14 mouse cellular contexts compared by ENCODE assay signal in the genomic region with DNA sequence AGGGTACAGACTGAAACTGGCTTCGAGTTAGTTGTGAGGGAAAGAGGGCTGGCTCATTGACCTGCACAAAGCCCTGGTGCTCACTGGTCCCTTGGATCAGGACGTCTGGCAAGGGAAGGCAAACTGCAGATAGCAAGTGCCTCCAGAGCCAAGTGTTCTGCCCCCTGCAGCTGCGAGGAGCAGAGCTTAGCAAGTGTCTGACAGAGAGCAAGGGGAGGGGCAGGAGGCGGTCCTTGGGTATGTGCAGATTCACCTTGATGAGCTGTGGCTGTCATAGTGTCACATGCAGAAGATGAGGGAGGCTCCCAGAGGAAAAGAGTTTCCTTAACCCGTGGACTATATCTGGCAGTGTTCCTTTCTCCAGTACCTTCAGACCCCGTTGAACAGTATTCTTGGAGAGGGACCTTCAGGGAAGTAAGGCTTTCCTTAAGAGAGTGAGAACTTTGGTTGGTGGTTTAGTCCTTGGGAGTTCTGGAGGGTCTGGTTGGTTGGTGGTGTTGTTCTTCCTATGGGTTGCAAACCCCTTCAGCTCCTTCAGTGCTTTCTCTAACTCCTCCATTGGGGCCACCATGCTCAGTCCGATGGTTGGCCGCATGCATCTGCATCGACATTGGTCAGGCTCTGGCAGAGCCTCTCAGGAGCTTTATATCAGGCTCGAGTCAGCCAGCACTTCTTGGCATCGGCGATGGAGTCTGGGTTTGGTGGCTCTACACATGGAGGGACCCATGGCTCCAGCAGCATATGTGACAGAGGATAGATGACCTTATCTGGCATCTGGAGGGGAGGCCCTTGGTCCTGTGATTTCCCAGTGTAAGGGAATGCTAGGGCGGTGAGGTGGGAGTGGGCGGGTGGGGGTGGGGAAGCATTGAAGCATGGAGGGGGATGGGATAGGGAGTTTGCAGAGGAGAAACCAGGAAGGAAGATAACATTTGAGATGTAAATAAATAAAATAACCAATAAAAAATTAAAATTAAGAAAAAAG.
DNase-seq lines count a peak whose midpoint lies in the region; ATAC-seq lines count a peak whose summit lies in the region.
"Had no signal": no experiment of that assay in that cellular context is flagged by ENCODE, and none has a peak within 500 bp of the region (broad histone marks: within the 10 kb centered on the region; RNA-seq: fewer than 3 reads in every experiment).

No protein-coding gene starts in this region.

- H3K9me3 ChIP-seq in intestine, embryonic 16.5 days (ENCODE audit: control insufficient read depth, low read length), result no peaks in the 10 kb centered on the region
- H3K9me3 ChIP-seq: stomach, embryonic 15.5 days had no signal

- DNase-seq in cerebellum, adult 11-12 months, result peak; percentile 56
- DNase-seq in cerebellum, postnatal 4 days (ENCODE audit: low spot score in 2 of 2), result no peak
- peak; percentile 54 for DNase-seq in A20 (ENCODE audit: low read depth, low spot score)
- peak; percentile 75 for DNase-seq in kidney, adult 18-20 months
- no peak for DNase-seq in adrenal gland, adult (ENCODE audit: inconsistent age in 2 of 2, low spot score in 1 of 2)
- no peak for DNase-seq in c-Kit-positive CD71-positive TER-119-positive erythroid progenitor cells, embryonic 14.5 days (ENCODE audit: low spot score)
- DNase-seq: adrenal gland, postnatal 14 days; gastrocnemius, postnatal 25 days; heart, postnatal 36 days; right cerebral cortex, adult 18-20 months had no signal

- 74% methylated on average over 14 of the region's 14 CpGs for WGBS in intestine, embryonic 16.5 days

- no peak overlapping the region for H3K4me2 ChIP-seq in intestine, embryonic 16.5 days (ENCODE audit: low read depth, low read length)
- H3K4me2 ChIP-seq: stomach, embryonic 15.5 days had no signal

- no peaks in the 10 kb centered on the region for H3K36me3 ChIP-seq in intestine, embryonic 16.5 days (ENCODE audit: control insufficient read depth, insufficient read depth, low read length)
- H3K36me3 ChIP-seq: stomach, embryonic 15.5 days had no signal

- no peak overlapping the region for H3K27ac ChIP-seq in intestine, embryonic 16.5 days (ENCODE audit: low read length)
- H3K27ac ChIP-seq: liver, embryonic 14.5 days; stomach, embryonic 15.5 days had no signal

- peak; percentile 34; the same call in 1 of the 2 replicates for ATAC-seq in megakaryocyte-erythroid progenitor cell, adult 5-6 weeks (replicated peaks; ENCODE audit: low FRiP score, low TSS enrichment, poor library complexity, severe bottlenecking)
- no peak for ATAC-seq in intestine, embryonic 16.5 days

- 0 out of 2 replicates have a peak, but pooled peaks cover 2% of the 10 kb centered on the region for H3K4me1 ChIP-seq in intestine, embryonic 16.5 days (ENCODE audit: control insufficient read depth, insufficient read depth, low read length)
- H3K4me1 ChIP-seq: stomach, embryonic 15.5 days had no signal

- no peak overlapping the region for H3K9ac ChIP-seq in intestine, embryonic 16.5 days (ENCODE audit: low read depth, low read length)
- H3K9ac ChIP-seq: liver, embryonic 14.5 days; stomach, embryonic 15.5 days had no signal

- H3K27me3 ChIP-seq in intestine, embryonic 16.5 days (replicated peaks; ENCODE audit: control insufficient read depth, insufficient read depth, low read length), result no peaks in the 10 kb centered on the region
- H3K27me3 ChIP-seq: stomach, embryonic 15.5 days had no signal

- no peak overlapping the region for H3K4me3 ChIP-seq in intestine, embryonic 16.5 days (ENCODE audit: low read length)
- H3K4me3 ChIP-seq: stomach, embryonic 15.5 days had no signal

Comparison
In these comparisons a context has a peak if more than half of its experiments do, and no peak if none do; other contexts are left out.
1. DNase-seq: peak in cerebellum, adult 11-12 months (single experiment), A20 (single experiment) and kidney, adult 18-20 months (single experiment); none in cerebellum, postnatal 4 days (0 of 2), adrenal gland, adult (0 of 2) and c-Kit-positive CD71-positive TER-119-positive erythroid progenitor cells, embryonic 14.5 days (single experiment).